Mouse (Mus musculus) heart, embryonic 12.5 days (tissue): ENCODE measurements around the gene Rspo1. TPM values are rescaled to one million over a fixed set of nuclear protein-coding genes. Genes with fewer than 3 reads are reported as not detected.

Source experiments
- ATAC-seq: fragments of 200-750 bp; cut with Nextera tagmentation; 2 replicates; pipeline ENCODE4 v1.8.0; 2017; ENCODE audit warnings: moderate TSS enrichment, moderate library complexity; ENCODE audit not compliant: insufficient number of reproducible peaks, low FRiP score
- H3K27ac ChIP-seq: fragments of 300-500 bp; sonication (generic); 2 replicates; pipeline ENCODE4 v1.5.1; 2016; ENCODE audit warnings: mild to moderate bottlenecking, moderate library complexity; ENCODE audit not compliant: poor library complexity, severe bottlenecking
- H3K27me3 ChIP-seq: fragments of 300-500 bp; sonication (generic); replicated peaks from 2 replicates; pipeline ENCODE4 v1.6.1; 2016; ENCODE audit warnings: mild to moderate bottlenecking, moderate library complexity
- H3K36me3 ChIP-seq: fragments of 300-500 bp; sonication (generic); 2 replicates; pipeline ENCODE4 v1.6.1; 2016; ENCODE audit warnings: mild to moderate bottlenecking, moderate library complexity
- H3K4me1 ChIP-seq: fragments of 300-500 bp; sonication (generic); replicated peaks from 2 replicates; pipeline ENCODE4 v1.6.1; 2016; ENCODE audit warnings: mild to moderate bottlenecking
- H3K4me2 ChIP-seq: fragments of 300-500 bp; sonication (generic); 2 replicates; pipeline ENCODE4 v1.6.1; 2016; ENCODE audit warnings: mild to moderate bottlenecking, moderate library complexity
- H3K4me3 ChIP-seq: fragments of 300-500 bp; sonication (generic); 2 replicates; pipeline ENCODE4 v1.5.1; 2016; ENCODE audit warnings: mild to moderate bottlenecking
- H3K9ac ChIP-seq: fragments of 300-500 bp; sonication (generic); 2 replicates; pipeline ENCODE4 v1.6.1; 2016; ENCODE audit warnings: mild to moderate bottlenecking, moderate library complexity
- H3K9me3 ChIP-seq: fragments of 300-500 bp; sonication (generic); replicated peaks from 2 replicates; pipeline ENCODE4 v1.6.1; 2016; ENCODE audit warnings: mild to moderate bottlenecking, moderate library complexity
- WGBS: fragments of 180-500 bp; shearing (Covaris S2); methylation state at CpG from one replicate; pipeline ENCODE4 v1.1.7; 2016; 5-methylcytosine and 5-hydroxymethylcytosine counted together
- polyA plus RNA-seq: library from polyadenylated mRNA; unstranded; fragments of >200 nt; fragmentation: Nextera tagmentation; extraction: Ambion mirVana; gene quantifications from 2 replicates; pipeline ENCODE4 v1.2.1, GENCODE M21; 2016

The Rspo1 gene
- polyA plus RNA-seq, 1 experiment from 2014 or later = 7.4 TPM

GRCm38 (mm10) chr4:124999548-124999947 is 13.3 kb downstream of the Rspo1 start:
- WGBS = 71% methylated on average over 3 of the region's 3 CpGs
- no peaks in the 10 kb centered on the region for H3K36me3 ChIP-seq
- no peak overlapping the region for H3K4me3 ChIP-seq
- peaks cover 15% of the 10 kb centered on the region for H3K27me3 ChIP-seq
- no peak overlapping the region for H3K9ac ChIP-seq
- H3K4me1 ChIP-seq = no peaks in the 10 kb centered on the region
- no peak for ATAC-seq
- no peak overlapping the region for H3K27ac ChIP-seq
- H3K9me3 ChIP-seq = no peaks in the 10 kb centered on the region
- H3K4me2 ChIP-seq = no peak overlapping the region

- Histone ChIP-seq H3K27ac (no peak overlapping the region), H3K9ac (no peak overlapping the region), H3K36me3 (no peaks in the 10 kb centered on the region), H3K9me3 (no peaks in the 10 kb centered on the region), H3K4me3 (no peak overlapping the region), H3K4me1 (no peaks in the 10 kb centered on the region), H3K4me2 (no peak overlapping the region), H3K27me3 (peaks cover 43% of the 10 kb centered on the region)
- 35% methylated on average over 8 of the region's 8 CpGs for WGBS
- ATAC-seq = no peak
These were observed 16.7 kb downstream of the Rspo1 start for GRCm38 (mm10) chr4:125002978-125003377.

GRCm38 (mm10) chr4:125004886-125005285 is 18.7 kb downstream of the Rspo1 start:
- 38% methylated on average over 12 of the region's 12 CpGs for WGBS
- ATAC-seq = no peak

GRCm38 (mm10) chr4:125007460-125007859 is 21.2 kb downstream of the Rspo1 start:
- Histone ChIP-seq H3K36me3 (no peaks in the 10 kb centered on the region), H3K4me1 (no peaks in the 10 kb centered on the region), H3K9ac (no peak overlapping the region), H3K27me3 (peaks cover 78% of the 10 kb centered on the region), H3K9me3 (no peaks in the 10 kb centered on the region), H3K27ac (no peak overlapping the region), H3K4me2 (no peak overlapping the region), H3K4me3 (no peak overlapping the region)
- 0 out of 2 replicates have a peak, but pooled peaks have one; percentile 11 for ATAC-seq
- 42% methylated on average over 15 of the region's 15 CpGs for WGBS

More at GRCm38 (mm10) chr4:125004886-125005285, 18.7 kb downstream of the Rspo1 start:
- no peaks in the 10 kb centered on the region for H3K36me3 ChIP-seq
- peaks cover 62% of the 10 kb centered on the region for H3K27me3 ChIP-seq
- no peaks in the 10 kb centered on the region for H3K4me1 ChIP-seq
- H3K4me2 ChIP-seq = no peak overlapping the region
- no peak overlapping the region for H3K9ac ChIP-seq
- no peak overlapping the region for H3K27ac ChIP-seq
- no peak overlapping the region for H3K4me3 ChIP-seq
- H3K9me3 ChIP-seq = no peaks in the 10 kb centered on the region

GRCm38 (mm10) chr4:125008220-125008619 is 22.0 kb downstream of the Rspo1 start:
- Histone ChIP-seq H3K9ac (no peak overlapping the region), H3K36me3 (no peaks in the 10 kb centered on the region), H3K4me2 (no peak overlapping the region), H3K27ac (no peak overlapping the region), H3K4me3 (no peak overlapping the region), H3K9me3 (no peaks in the 10 kb centered on the region), H3K27me3 (peaks cover 79% of the 10 kb centered on the region), H3K4me1 (no peaks in the 10 kb centered on the region)
- 55% methylated on average over 6 of the region's 6 CpGs for WGBS
- ATAC-seq = no peak

- no peak overlapping the region for H3K27ac ChIP-seq
- no peak overlapping the region for H3K9ac ChIP-seq
- H3K4me3 ChIP-seq = no peak overlapping the region
- no peaks in the 10 kb centered on the region for H3K36me3 ChIP-seq
- H3K4me1 ChIP-seq = no peaks in the 10 kb centered on the region
- H3K27me3 ChIP-seq = peaks cover 75% of the 10 kb centered on the region
- H3K9me3 ChIP-seq = no peaks in the 10 kb centered on the region
- H3K4me2 ChIP-seq = no peak overlapping the region
- no peak for ATAC-seq
- whole genome bisulfite sequencing = 64% methylated on average over 8 of the region's 8 CpGs
These were observed 22.5 kb downstream of the Rspo1 start for GRCm38 (mm10) chr4:125008712-125009111.

- Histone ChIP-seq H3K36me3 (no peaks in the 10 kb centered on the region), H3K4me2 (no peak within 1 kb of the TSS), H3K4me3 (no peak within 1 kb of the TSS), H3K27ac (no peak within 1 kb of the TSS), H3K27me3 (peaks cover 29% of the 10 kb centered on the region), H3K9ac (no peak within 1 kb of the TSS), H3K9me3 (no peaks in the 10 kb centered on the region), H3K4me1 (no peaks in the 10 kb centered on the region)
- no peak for ATAC-seq
- WGBS = 77% methylated on average over 10 of the region's 10 CpGs
These were observed 29.8 kb downstream of the Rspo1 start, which contains the start of gene Gnl2 for GRCm38 (mm10) chr4:125015806-125016635. Gene Gnl2, plus strand, starts transcription at chr4:125016585.

GRCm38 (mm10) chr4:125017431-125017830 is 31.2 kb downstream of the Rspo1 start:
- no peak overlapping the region for H3K27ac ChIP-seq
- WGBS = 71% methylated on average over 11 of the region's 11 CpGs

GRCm38 (mm10) chr4:125020780-125021538 is 34.7 kb downstream of the Rspo1 start:
- peaks cover 37% of the 10 kb centered on the region for H3K27me3 ChIP-seq
- no peak overlapping the region for H3K9ac ChIP-seq
- no peak for ATAC-seq
- H3K4me3 ChIP-seq = no peak overlapping the region
- no peak overlapping the region for H3K27ac ChIP-seq
- WGBS = 33% methylated on average over 11 of the region's 11 CpGs
- no peaks in the 10 kb centered on the region for H3K4me1 ChIP-seq
- H3K9me3 ChIP-seq = no peaks in the 10 kb centered on the region
- H3K36me3 ChIP-seq = no peaks in the 10 kb centered on the region
- H3K4me2 ChIP-seq = no peak overlapping the region

More at GRCm38 (mm10) chr4:125017431-125017830, 31.2 kb downstream of the Rspo1 start:
- Histone ChIP-seq H3K4me3 (no peak overlapping the region), H3K9me3 (no peaks in the 10 kb centered on the region), H3K27me3 (peaks cover 30% of the 10 kb centered on the region), H3K9ac (no peak overlapping the region), H3K4me1 (no peaks in the 10 kb centered on the region), H3K36me3 (no peaks in the 10 kb centered on the region), H3K4me2 (no peak overlapping the region)
- ATAC-seq = no peak

- peak; percentile 97 for ATAC-seq
- Histone ChIP-seq H3K27ac (peak overlapping the region; percentile 46; the same call in 1 of the 2 replicates), H3K9me3 (no peaks in the 10 kb centered on the region), H3K4me1 (peaks cover 11% of the 10 kb centered on the region), H3K4me2 (peak overlapping the region; percentile 94), H3K9ac (peak overlapping the region; percentile 97), H3K4me3 (peak overlapping the region; percentile 96), H3K27me3 (peaks cover 28% of the 10 kb centered on the region; the same call in 1 of the 2 replicates), H3K36me3 (peaks cover 12% of the 10 kb centered on the region)
- WGBS = under 1% methylated on average over 50 of the region's 50 CpGs
These were observed 43.8 kb downstream of the Rspo1 start for GRCm38 (mm10) chr4:125029891-125030614.

GRCm38 (mm10) chr4:125034341-125034740 is 48.1 kb downstream of the Rspo1 start:
- ATAC-seq = no peak
- no peak overlapping the region for H3K4me3 ChIP-seq
- peaks cover 47% of the 10 kb centered on the region for H3K36me3 ChIP-seq
- peaks cover 11% of the 10 kb centered on the region for H3K4me1 ChIP-seq
- H3K4me2 ChIP-seq = no peak overlapping the region
- no peaks in the 10 kb centered on the region for H3K27me3 ChIP-seq
- no peak overlapping the region for H3K27ac ChIP-seq
- no peaks in the 10 kb centered on the region for H3K9me3 ChIP-seq
- no peak overlapping the region for H3K9ac ChIP-seq
- WGBS = 92% methylated on average over 4 of the region's 4 CpGs
